Mouse (Mus musculus): ENCODE data around the gene Tmem245. TPM values are rescaled to one million over a fixed set of nuclear protein-coding genes. Genes with fewer than 3 reads are reported as not detected.

Gene Tmem245
- total and polyA plus RNA-seq, 3 experiments: 7.3 to 15.0 (median 7.7) TPM

DNA sequence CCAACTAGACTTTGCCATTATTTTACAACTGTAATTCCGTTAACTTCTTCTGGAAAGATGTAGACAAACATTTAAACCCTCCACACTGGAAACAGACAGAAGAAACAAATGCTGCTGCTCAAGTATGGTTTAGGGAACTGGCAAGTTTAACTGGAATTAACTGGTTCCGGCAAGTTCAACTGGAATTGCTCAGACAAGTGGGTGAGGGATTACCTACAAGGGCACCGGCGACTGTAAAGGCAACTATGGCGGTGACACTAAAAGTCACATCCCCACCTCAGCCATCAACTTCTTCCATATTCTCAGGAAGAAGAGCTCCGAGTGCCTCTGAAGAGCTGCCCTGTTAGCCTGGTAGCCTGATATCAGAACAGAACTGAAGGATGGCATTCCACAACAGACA, 32.9 kb downstream of the Tmem245 start:
- Histone ChIP-seq H3K4me1 (ENCODE audit: control insufficient read depth in 1 of 2, insufficient read depth in 2 of 2, low read length in 2 of 2) (no peaks in the 10 kb centered on the region), H3K4me3 (ENCODE audit: control insufficient read depth in 1 of 2, insufficient read depth in 1 of 2, low read depth in 2 of 2, low read length in 2 of 2) (no peak overlapping the region), H3K9me3 (replicated peaks; ENCODE audit: insufficient read depth, low read length) (no peaks in the 10 kb centered on the region), H3K9ac (ENCODE audit: control insufficient read depth, low read depth, low read length, poor library complexity, severe bottlenecking) (no peak overlapping the region), H3K79me2 (ENCODE audit: control insufficient read depth, insufficient read depth, low read length, poor library complexity) (no peaks in the 10 kb centered on the region), H3K27ac (ENCODE audit: control insufficient read depth, low read depth, low read length) (no peak overlapping the region), H3K36me3 (ENCODE audit: control insufficient read depth in 1 of 2, insufficient read depth in 2 of 2, low read length in 2 of 2) (peaks cover 0 to 14% of the 10 kb centered on the region in 2 experiments; a peak in 2 of 4 replicates), H3K27me3 (ENCODE audit: control insufficient read depth in 1 of 2, insufficient read depth in 2 of 2, low read length in 2 of 2) (no peaks in the 10 kb centered on the region)
- DNase-seq (ENCODE audit: low read depth, low spot score): no peak
- TF ChIP-seq POLR2A (IDR thresholded peaks at IDR 0.05; ENCODE audit: control insufficient read depth in 1 of 2, insufficient read depth in 1 of 2, low read depth in 1 of 2, low read length in 2 of 2, poor library complexity in 1 of 2) (no peak), HCFC1 (IDR thresholded peaks at IDR 0.05; ENCODE audit: low read depth, low read length) (no peak), RAD21 (IDR thresholded peaks at IDR 0.05; ENCODE audit: low read depth, low read length) (no peak), E2F4 (IDR thresholded peaks at IDR 0.05; ENCODE audit: borderline replicate concordance, low read depth, low read length) (no peak), CTCF (IDR thresholded peaks at IDR 0.05 in 2 of 3, conservative IDR thresholded peaks at IDR 0.05 in 1 of 3; ENCODE audit: control insufficient read depth in 1 of 3, insufficient read depth in 1 of 3, low read depth in 2 of 3, low read length in 3 of 3, poor library complexity in 1 of 3, severe bottlenecking in 1 of 3) (no peak), ZC3H11A (IDR thresholded peaks at IDR 0.05; ENCODE audit: low read depth, low read length) (no peak), USF1 (IDR thresholded peaks at IDR 0.05; ENCODE audit: low read depth, low read length) (no peak), MYB (IDR thresholded peaks at IDR 0.05; ENCODE audit: low read depth, low read length) (no peak), MAX (IDR thresholded peaks at IDR 0.05; ENCODE audit: low read length) (no peak), SMC3 (IDR thresholded peaks at IDR 0.05; ENCODE audit: low read depth, low read length) (no peak), ETS1 (IDR thresholded peaks at IDR 0.05; ENCODE audit: low read depth, low read length) (no peak), SIN3A (IDR thresholded peaks at IDR 0.05; ENCODE audit: low read length) (no peak), GATA1 (IDR thresholded peaks at IDR 0.05; ENCODE audit: low read depth, low read length) (no peak), RCOR1 (IDR thresholded peaks at IDR 0.05; ENCODE audit: low read depth, low read length) (no peak), MAZ (IDR thresholded peaks at IDR 0.05; ENCODE audit: low read depth, low read length) (no peak), EP300 (IDR thresholded peaks at IDR 0.05; ENCODE audit: low read depth in 1 of 2, low read length in 2 of 2) (no peak), KAT2A (conservative IDR thresholded peaks at IDR 0.05; ENCODE audit: low read depth, low read length) (no peak), USF2 (IDR thresholded peaks at IDR 0.05; ENCODE audit: borderline replicate concordance in 1 of 2, insufficient read depth in 1 of 2, low read depth in 1 of 2, low read length in 2 of 2) (no peak)

DNA sequence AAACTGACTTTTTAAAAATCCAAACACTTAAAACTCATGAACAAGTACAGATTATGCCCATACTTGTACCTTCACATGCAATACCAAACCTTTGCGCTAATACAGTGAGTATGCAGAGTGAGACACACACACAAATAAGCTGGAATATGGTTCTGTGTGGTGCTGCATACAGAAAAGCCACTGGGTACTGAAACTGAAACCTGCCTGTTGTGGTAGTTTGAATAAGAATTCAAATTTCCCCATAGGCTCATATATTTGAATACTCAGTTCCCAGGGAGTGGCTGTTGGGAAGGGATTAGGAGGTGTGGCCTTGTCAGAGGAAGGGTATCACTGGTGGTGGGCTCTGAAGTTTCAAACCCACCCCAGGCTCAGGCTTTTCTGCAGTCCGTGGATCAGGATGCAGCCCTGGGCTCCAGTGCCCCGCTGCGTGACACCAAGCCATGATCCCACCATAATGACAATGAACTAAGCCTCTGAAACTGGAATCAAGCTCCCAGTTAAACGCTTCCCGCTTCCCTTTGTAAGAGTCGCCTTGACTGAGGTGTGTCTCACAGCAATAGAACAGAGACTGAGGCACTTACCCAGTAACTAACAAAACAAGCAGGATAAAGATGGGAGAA, 34.7 kb downstream of the Tmem245 start:
- no peaks in the 10 kb centered on the region for H3K27me3 ChIP-seq (ENCODE audit: control insufficient read depth in 1 of 2, insufficient read depth in 2 of 2, low read length in 2 of 2)
- H3K79me2 ChIP-seq (ENCODE audit: control insufficient read depth, insufficient read depth, low read length, poor library complexity): no peaks in the 10 kb centered on the region
- H3K36me3 ChIP-seq (ENCODE audit: control insufficient read depth in 1 of 2, insufficient read depth in 2 of 2, low read length in 2 of 2): peaks cover 0 to 15% of the 10 kb centered on the region in 2 experiments; a peak in 2 of 4 replicates
- H3K27ac ChIP-seq (ENCODE audit: control insufficient read depth, low read depth, low read length): no peak overlapping the region
- H3K4me1 ChIP-seq (ENCODE audit: control insufficient read depth in 1 of 2, insufficient read depth in 2 of 2, low read length in 2 of 2): no peaks in the 10 kb centered on the region
- H3K9ac ChIP-seq (ENCODE audit: control insufficient read depth, low read depth, low read length, poor library complexity, severe bottlenecking): no peak overlapping the region
- no peaks in the 10 kb centered on the region for H3K9me3 ChIP-seq (replicated peaks; ENCODE audit: insufficient read depth, low read length)
- TF ChIP-seq RCOR1 (IDR thresholded peaks at IDR 0.05; ENCODE audit: low read depth, low read length): no peak
- H3K4me3 ChIP-seq (ENCODE audit: control insufficient read depth in 1 of 2, insufficient read depth in 1 of 2, low read depth in 2 of 2, low read length in 2 of 2): no peak overlapping the region
- no peak for DNase-seq (ENCODE audit: low read depth, low spot score)
